Mouse (Mus musculus) testis, adult 2 months (tissue): ENCODE results near the gene Dbp.

Experiments used
- CTCF ChIP-seq: fragments of 200-500 bp; IDR thresholded peaks from 2 replicates; pipeline ENCODE4 v1.5.1; 2012; ENCODE audit warnings: low read depth, mild to moderate bottlenecking, inconsistent platforms, low read length, moderate library complexity; ENCODE audit not compliant: control insufficient read depth, insufficient read depth, insufficient replicate concordance
- POLR2A ChIP-seq: fragments of 200-500 bp; IDR thresholded peaks from 2 replicates; pipeline ENCODE4 v1.6.1; 2012; ENCODE audit warnings: low read depth, mild to moderate bottlenecking, inconsistent platforms, low read length, moderate library complexity; ENCODE audit not compliant: control insufficient read depth

GRCm38 (mm10) chr7:45683396-45684050 lies 21.4 kb upstream of the Dbp start, which contains the start of gene Ntn5:
- TF ChIP-seq CTCF (no peak), POLR2A (no peak)
